Mouse (Mus musculus) effector memory CD4-positive, alpha-beta T cell, adult 7 months (primary cell): ENCODE results near the gene Kmt2d. TPM values are rescaled to one million over a fixed set of nuclear protein-coding genes. Genes with fewer than 3 reads are reported as not detected.

ENCODE experiments used
- polyA plus RNA-seq: library from polyadenylated mRNA; unstranded; fragments of 100-300 nt; shearing (Covaris generic); gene quantifications from one replicate; pipeline ENCODE4 v1.2.1, GENCODE M21; 2017

The Kmt2d gene
- polyA plus RNA-seq, result 21.8 TPM

DNA sequence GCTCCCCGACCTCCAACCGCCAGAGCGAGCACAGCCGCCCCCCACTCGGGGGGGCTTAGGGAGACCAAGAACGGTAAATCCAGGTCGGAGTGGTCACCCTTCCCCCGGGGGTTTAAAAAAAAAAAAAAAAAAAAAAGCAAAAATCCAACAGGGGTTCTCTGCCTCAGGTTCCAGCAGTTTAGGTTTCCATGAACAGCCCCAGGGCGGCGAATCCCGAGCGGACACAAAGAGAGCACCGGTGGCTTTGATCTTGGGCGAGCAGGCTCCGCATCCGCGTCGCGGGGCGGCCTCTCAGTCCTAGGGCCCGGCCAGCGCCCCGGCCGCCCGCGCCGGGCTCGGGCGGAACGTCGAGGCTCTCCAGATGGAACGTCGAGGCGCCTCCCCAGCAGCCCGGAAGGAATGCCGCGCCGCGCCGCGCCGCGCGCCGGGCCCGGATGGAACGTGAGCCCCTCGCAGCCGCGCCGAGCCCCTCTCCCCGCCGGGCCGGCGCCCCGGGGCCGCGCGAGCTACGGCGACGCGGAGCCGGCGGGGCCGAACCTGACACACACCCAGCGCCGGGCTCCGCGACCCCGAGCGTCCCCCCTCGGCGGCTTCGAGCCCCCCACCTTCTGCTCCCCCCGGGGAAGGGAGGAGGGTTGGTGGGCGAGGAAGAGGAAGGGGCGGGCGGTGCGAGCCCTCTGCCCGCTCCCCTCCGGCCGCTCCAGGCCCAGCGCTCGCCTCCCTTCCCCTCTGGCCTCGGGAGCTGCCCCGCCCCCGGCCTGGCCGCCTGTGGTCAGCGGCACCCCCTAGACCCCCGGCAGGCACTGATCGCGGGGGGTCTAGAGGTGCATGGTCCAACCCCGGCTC lies at the start of gene Kmt2d:
Gene Kmt2d (minus strand): TSS at position 135 of the 846 bp plus-strand sequence.

GRCm38 (mm10) chr15:98917538-98918498 lies 46.8 kb upstream of the Kmt2d start, which contains the start of gene Lmbr1l:
Gene Lmbr1l, minus strand, starts transcription at chr15:98918231.

DNA sequence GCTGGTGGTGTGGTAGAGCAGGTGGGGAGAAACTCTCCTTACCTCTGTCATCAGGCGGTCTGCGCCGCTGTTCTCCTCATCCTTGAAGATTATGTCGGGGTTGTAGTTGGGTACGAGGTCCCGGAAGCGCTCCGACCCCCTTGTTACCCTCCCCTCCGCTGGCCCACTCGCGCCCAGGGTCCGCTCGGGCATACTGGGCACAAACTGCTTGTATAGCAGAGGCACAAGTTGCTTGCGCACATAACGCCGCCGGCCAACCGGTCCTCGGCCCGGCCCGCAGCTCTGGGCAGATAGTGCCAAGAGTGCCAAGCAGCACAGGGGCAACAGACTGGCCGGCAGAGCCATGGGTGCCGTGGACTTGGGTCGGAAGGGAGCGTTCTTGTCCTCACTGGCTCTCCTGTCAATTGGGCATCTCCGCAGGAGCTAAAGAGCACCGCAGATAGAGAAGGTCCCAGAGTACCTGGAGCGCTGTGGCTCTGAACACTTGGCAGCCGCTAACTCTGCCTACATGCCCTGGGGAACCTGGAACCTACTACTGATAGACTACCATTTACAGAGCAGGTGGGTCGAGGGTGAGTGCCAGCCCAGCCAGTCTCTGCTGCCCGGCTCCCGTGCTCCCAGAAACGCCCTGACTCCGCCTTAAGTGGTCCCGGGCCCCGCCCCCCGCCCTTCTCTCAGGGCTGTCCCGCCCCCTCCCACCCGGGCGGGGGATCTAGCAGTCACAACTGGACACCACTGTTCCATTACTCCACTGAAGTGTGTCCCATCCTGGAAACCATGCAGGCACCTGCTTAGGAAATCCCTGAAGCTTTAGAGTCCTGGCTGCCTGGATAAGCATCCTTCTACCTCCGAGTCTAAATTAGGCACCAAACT lies 27.2 kb upstream of the Kmt2d start, which contains the start of gene Dhh:
Gene Dhh (minus strand): TSS at position 613 of the 873 bp plus-strand sequence.

DNA sequence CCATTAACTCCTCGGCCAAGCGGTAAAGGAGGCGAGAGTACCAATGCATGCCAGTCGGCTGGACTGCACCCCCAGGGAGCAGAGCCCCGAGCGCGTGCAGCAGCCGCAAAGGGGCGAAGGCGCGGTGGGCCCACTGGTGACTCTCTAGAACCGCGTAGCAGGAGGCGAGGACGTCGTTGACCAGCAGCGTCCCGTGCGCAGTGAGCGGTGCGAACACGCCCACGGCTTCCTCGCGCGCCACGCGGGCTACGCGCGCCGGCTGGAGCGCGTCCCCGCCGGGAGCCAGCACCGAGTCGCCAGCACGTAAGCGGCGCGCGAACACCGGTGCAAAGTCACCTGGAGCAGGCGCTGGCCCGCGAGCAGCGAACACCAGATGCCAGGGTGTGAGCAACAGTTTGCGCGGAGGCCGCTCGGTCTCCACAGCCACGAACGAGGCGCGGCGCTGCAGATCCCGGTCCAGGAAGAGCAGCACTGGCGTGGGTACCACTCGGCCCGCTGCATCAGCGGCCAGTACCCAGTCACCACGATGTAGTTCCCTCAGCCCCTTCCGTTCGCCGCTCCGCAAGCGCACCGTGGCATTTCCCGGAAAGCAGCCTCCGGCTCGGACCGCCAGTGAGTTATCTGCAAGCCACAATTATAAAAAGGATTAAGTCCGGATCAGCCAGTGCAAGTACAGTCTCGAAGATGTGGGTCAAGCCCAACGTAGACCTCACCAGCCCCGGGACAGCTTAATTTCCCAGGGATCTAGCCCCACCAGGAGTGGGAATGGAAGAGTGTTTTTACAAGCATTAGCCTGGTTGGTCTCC lies 23.1 kb upstream of the Kmt2d start, which contains the start of gene Rhebl1:
Gene Rhebl1 (minus strand): TSS at position 601 of the 806 bp plus-strand sequence.

GRCm38 (mm10) chr15:98830736-98831683 lies 40.0 kb downstream of the Kmt2d start, which contains the start of gene Prkag1:
Gene Prkag1, minus strand, starts transcription at chr15:98831521.

DNA sequence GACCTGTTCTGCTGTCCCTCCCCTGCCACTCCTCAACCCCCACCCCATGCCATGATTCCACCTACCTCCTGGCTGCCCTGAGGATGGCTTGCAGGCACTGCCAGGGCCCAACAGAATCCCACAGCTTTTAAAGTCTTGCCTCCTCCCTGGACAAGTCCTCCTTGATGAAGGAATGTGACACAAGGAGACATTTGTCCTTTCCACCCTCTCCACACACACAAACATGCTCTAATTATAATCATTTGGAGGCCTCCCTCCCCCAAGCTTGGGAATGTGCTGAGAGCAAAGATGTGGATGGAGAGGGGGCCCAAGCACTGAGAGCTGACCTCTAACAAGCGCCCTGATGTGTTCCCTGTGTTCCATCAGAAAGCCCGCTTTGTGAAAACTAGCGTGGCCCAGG lies 61.6 kb downstream of the Kmt2d start, which contains the start of gene Ddn:
Gene Ddn (minus strand): TSS at position 101 of the 400 bp plus-strand sequence.

DNA sequence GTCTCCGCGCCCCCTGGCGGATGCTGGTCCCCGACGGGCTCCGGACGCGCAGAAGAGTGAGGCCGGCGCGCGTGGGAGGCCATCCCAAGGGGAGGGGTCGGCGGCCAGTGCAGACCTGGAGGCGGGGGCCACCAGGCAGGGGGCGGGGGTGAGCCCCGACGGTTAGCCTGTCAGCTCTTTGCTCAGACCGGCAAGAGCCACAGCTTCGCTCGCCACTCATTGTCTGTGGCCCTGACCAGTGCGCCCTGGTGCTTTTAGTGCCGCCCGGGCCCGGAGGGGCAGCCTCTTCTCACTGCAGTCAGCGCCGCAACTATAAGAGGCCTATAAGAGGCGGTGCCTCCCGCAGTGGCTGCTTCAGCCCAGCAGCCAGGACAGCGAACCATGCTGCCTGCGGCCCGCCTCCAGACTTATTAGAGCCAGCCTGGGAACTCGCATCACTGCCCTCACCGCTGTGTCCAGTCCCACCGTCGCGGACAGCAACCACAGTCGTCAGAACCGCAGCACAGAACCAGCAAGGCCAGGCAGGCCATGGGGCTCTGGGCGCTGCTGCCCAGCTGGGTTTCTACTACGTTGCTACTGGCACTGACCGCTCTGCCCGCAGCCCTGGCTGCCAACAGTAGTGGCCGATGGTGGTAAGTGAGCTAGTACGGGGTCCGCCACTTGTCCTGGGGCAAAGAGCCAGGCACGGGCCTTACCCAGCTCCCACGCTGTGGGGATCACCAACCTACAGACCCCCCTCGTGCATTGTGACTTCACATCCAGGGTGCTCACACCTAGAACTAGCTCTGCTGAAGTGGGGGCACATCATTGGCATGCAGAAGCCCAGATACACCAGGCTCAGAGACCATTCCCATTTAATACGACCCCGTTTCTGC lies 81.1 kb downstream of the Kmt2d start, which contains the start of gene Wnt1:
Gene Wnt1 (plus strand): TSS at position 197 of the 875 bp plus-strand sequence.

Other genes with a start within 250 kb of the Kmt2d start
- 0.99 TPM for gene Cacnb3, start 240.4 kb downstream of the Kmt2d start, polyA plus RNA-seq
- 26.5 TPM for gene Ddx23, start 208.3 kb downstream of the Kmt2d start, polyA plus RNA-seq
- 3.1 TPM for gene Rnd1, start 193.7 kb downstream of the Kmt2d start, polyA plus RNA-seq
- gene Ccdc65, start 163.0 kb downstream of the Kmt2d start, polyA plus RNA-seq, result 0.48 TPM
- gene Fkbp11, start 143.0 kb downstream of the Kmt2d start, polyA plus RNA-seq, result not detected
- 84.9 TPM for gene Arf3, start 108.0 kb downstream of the Kmt2d start, polyA plus RNA-seq
- not detected for gene Wnt10b, start 93.1 kb downstream of the Kmt2d start, polyA plus RNA-seq
- not detected for gene Wnt1, start 81.3 kb downstream of the Kmt2d start, polyA plus RNA-seq
- gene Ddn, start 61.7 kb downstream of the Kmt2d start, polyA plus RNA-seq, result 0.20 TPM
- gene Prkag1, start 39.7 kb downstream of the Kmt2d start, polyA plus RNA-seq, result 111 TPM
- 29.6 TPM for gene Rhebl1, start 23.3 kb upstream of the Kmt2d start, polyA plus RNA-seq
- gene Dhh, start 27.3 kb upstream of the Kmt2d start, polyA plus RNA-seq, result 0.09 TPM
- gene Lmbr1l, start 47.0 kb upstream of the Kmt2d start, polyA plus RNA-seq, result 95.0 TPM
- 267 TPM for gene Tuba1b, start 63.4 kb upstream of the Kmt2d start, polyA plus RNA-seq
- gene Gm49450, start 82.3 kb upstream of the Kmt2d start, polyA plus RNA-seq, result not detected
- gene Tuba1a, start 82.5 kb upstream of the Kmt2d start, polyA plus RNA-seq, result 205 TPM
- gene Tuba1c, start 158.7 kb upstream of the Kmt2d start, polyA plus RNA-seq, result 35.8 TPM
- not detected for gene Prph, start 184.0 kb upstream of the Kmt2d start, polyA plus RNA-seq
- not detected for gene Troap, start 203.4 kb upstream of the Kmt2d start, polyA plus RNA-seq
- not detected for gene C1ql4, start 216.6 kb upstream of the Kmt2d start, polyA plus RNA-seq
- 0.33 TPM for gene Dnajc22, start 222.0 kb upstream of the Kmt2d start, polyA plus RNA-seq